Mouse (Mus musculus): ENCODE data around the gene Gm8220.
"Not testable (repeated sequence)": the region's sequence is repeated elsewhere in the genome, so short reads cannot be mapped to it uniquely, and the experiment has no call there.

Gene Gm8220

DNA sequence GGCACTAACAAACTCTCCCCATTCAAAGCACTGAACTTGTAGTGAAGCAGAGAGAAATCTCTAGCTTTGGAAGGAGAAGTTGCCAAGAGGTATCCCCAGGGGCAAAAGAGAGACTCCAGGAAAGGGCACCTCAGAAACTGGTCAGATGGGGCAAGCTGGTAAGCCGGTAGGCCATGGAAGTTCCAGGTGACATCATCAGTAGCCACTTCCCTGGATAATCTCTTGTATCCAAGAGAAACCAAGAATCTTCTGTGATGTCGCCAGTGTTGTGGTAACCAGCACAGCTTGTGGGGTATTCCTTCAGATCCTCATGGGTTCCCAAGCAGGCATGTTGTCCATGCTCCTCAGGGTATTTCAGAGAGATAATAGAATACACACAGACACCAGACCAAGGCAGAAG, at the start of gene Gm8220:
Gene Gm8220 (plus strand): TSS at position 301 of the 400 bp plus-strand sequence.
- not testable (repeated sequence) for DNase-seq

DNA sequence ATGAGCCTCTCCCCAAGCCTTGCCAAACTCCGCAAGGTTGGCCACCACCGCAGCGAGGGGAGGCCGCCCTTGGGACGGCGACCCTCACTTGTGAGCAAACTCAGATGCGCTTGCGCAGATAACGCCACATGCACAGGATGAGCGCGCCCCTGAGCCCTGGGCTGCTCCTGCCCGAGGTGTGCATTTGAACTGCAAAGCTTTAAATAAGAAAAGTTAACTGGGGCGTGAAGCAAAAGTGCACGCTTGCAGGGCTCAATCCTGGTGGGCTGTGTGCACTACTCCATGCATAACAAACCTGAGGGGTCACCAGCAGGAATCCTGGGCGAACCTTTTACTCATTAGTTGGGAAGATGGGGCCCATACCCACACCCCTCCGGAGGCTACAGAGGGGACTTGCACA, 37.3 kb upstream of the Gm8220 start:
- no peak for DNase-seq

DNA sequence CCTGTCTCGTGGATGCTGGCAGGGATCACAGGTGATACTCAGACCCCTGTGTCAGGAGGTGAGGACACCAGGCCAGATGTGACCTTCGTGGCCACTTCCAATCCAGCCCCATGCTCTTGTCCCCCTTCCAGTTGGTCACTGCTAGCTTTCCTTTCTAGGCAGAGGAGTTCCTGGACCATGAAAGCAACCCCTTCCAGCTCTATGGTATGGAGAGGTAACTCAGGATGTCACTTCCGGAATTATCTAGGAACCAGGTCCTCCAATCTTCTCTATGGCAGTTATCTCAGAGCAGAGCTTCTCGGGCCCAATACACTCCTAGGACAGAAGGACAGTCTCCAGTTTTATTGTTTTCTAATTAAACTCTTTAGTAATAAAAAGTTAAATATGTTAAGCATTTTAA, 26.7 kb downstream of the Gm8220 start:
- DNase-seq = not testable (repeated sequence)

DNA sequence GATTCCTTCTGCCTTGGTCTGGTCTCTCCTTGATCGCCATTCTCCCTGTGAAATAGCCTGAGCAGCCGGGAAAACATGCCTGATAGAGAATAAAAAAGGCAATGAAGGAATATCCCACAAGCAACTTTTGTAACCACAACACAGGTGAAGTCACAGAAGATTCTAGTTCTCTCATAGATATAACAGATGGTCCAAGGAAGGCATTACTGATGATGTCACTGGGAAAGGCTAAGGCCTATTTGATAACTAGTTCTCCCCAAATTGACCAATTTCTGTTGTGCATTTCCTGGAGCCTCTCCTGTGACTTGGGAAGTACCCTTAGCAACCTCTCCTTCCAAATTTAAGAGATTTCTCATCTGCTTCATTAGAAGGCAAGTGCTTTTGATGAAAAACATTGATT, 53.1 kb downstream of the Gm8220 start, which contains the start of gene Gm5930:
Gene Gm5930 (minus strand): TSS at position 101 of the 400 bp plus-strand sequence.
- DNase-seq = not testable (repeated sequence)

Measured in cerebellum, adult 18-20 months (tissue).